Mouse (Mus musculus) kidney, adult 2 months (tissue): ENCODE data around the gene Ube2o. TPM values are rescaled to one million over a fixed set of nuclear protein-coding genes. Genes with fewer than 3 reads are reported as not detected.

Source experiments
- DNase-seq: peaks from one replicate; pipeline ENCODE4 v3.0.0; 2021
- H3K27ac ChIP-seq: fragments of 200-500 bp; 2 replicates; pipeline ENCODE4 v1.5.1; 2012; ENCODE audit warnings: low read depth, low read length, control low read depth, inconsistent platforms; ENCODE audit not compliant: insufficient read depth
- H3K27me3 ChIP-seq: fragments of 200-500 bp; replicated peaks from 2 replicates; pipeline ENCODE4 v1.6.1; 2012; ENCODE audit warnings: mild to moderate bottlenecking, moderate library complexity, low read length, inconsistent platforms; ENCODE audit not compliant: control insufficient read depth, insufficient read depth
- H3K36me3 ChIP-seq: fragments of 200-500 bp; 2 replicates; pipeline ENCODE4 v1.6.1; 2012; ENCODE audit warnings: mild to moderate bottlenecking, moderate library complexity, low read length, inconsistent platforms; ENCODE audit not compliant: control insufficient read depth, insufficient read depth
- H3K4me1 ChIP-seq: fragments of 200-500 bp; 2 replicates; pipeline ENCODE4 v1.6.1; 2011; ENCODE audit warnings: low read length; ENCODE audit not compliant: control insufficient read depth, insufficient read depth
- H3K4me3 ChIP-seq: fragments of 200-500 bp; 2 replicates; pipeline ENCODE4 v1.5.1; 2011; ENCODE audit warnings: mild to moderate bottlenecking, low read depth, low read length, control low read depth; ENCODE audit not compliant: insufficient read depth
- CTCF ChIP-seq: fragments of 200-500 bp; conservative IDR thresholded peaks from 2 replicates; pipeline ENCODE4 v1.5.1; 2011; ENCODE audit warnings: low read depth, mild to moderate bottlenecking, control low read depth, low read length, moderate library complexity, mixed read lengths; ENCODE audit not compliant: insufficient read depth, insufficient read length
- POLR2A ChIP-seq: fragments of 200-500 bp; IDR thresholded peaks from one replicate; pipeline ENCODE4 v1.6.1; 2011; ENCODE audit warnings: low read depth, low read length, control low read depth
- WGBS: fragments of 180-500 bp; shearing (Covaris S2); methylation state at CpG from one replicate; pipeline ENCODE4 v1.1.7; 2018; 5-methylcytosine and 5-hydroxymethylcytosine counted together
- polyA plus RNA-seq: library from polyadenylated mRNA; depleted of rRNA; stranded (reverse); fragments of >200 nt; gene quantifications from 2 replicates; pipeline ENCODE4 v1.2.3, GENCODE M21; 2012

Gene Ube2o
- polyA plus RNA-seq, 1 experiment, result 10.3 TPM

- 41% methylated on average over 8 of the region's 8 CpGs for WGBS
- TF ChIP-seq CTCF, result no peak
- TF ChIP-seq POLR2A, result no peak
- peak overlapping the region; percentile 24; the same call in 1 of the 2 replicates for H3K27ac ChIP-seq
- H3K27me3 ChIP-seq, result no peaks in the 10 kb centered on the region
- peaks cover 52% of the 10 kb centered on the region for H3K4me1 ChIP-seq
- DNase-seq, result peak; percentile 46
- H3K36me3 ChIP-seq, result no peaks in the 10 kb centered on the region
- H3K4me3 ChIP-seq, result no peak overlapping the region
Observed at GRCm38 (mm10) chr11:116619561-116619960, 38.3 kb upstream of the Ube2o start.

DNA sequence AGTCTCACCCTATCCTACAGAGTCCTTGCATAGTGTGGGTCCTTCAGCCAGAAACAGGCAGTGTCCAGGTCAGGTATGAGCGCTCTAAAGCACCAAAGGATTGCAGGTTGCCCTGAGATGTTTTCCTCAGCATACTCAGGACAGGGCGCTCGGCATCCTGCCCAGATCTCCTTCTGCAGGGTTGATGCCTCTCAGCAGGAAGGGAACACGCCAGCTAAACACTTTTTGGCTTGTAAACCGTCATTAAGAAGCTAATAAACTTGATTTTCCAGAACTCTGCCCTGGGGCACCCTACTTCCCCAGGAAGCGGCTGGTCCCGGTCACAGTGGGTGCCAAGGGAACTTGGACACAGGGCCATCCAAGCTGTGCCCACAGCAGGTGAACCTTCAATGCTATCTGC, 37.9 kb upstream of the Ube2o start:
- WGBS, result 39% methylated on average over 7 of the region's 7 CpGs
- TF ChIP-seq POLR2A, result no peak
- no peak for TF ChIP-seq CTCF
- peaks cover 52% of the 10 kb centered on the region for H3K4me1 ChIP-seq
- H3K36me3 ChIP-seq, result no peaks in the 10 kb centered on the region
- peak overlapping the region; percentile 24; the same call in 1 of the 2 replicates for H3K27ac ChIP-seq
- H3K4me3 ChIP-seq, result no peak overlapping the region
- no peaks in the 10 kb centered on the region for H3K27me3 ChIP-seq
- DNase-seq, result peak; percentile 81

DNA sequence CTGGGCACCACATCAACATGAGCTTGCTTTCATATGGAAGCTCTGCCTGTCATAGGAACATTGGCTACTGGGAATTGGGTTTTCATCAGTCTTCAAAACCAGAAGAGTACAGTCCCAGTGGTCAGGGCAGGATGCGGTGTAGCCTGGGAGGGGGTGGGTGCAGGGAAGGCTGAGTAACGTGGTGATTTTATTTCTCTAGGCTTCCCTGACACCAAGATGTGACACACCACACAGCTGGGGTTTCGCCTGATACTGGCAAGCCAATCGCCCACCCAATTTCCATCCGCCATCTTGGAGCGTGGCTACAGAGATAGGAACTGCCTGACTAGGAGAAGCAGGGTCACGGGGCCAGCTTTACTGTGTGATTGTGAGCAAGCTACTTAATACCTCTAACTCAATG, 37.4 kb upstream of the Ube2o start:
- no peak for DNase-seq
- no peak for TF ChIP-seq POLR2A
- no peak for TF ChIP-seq CTCF

DNA sequence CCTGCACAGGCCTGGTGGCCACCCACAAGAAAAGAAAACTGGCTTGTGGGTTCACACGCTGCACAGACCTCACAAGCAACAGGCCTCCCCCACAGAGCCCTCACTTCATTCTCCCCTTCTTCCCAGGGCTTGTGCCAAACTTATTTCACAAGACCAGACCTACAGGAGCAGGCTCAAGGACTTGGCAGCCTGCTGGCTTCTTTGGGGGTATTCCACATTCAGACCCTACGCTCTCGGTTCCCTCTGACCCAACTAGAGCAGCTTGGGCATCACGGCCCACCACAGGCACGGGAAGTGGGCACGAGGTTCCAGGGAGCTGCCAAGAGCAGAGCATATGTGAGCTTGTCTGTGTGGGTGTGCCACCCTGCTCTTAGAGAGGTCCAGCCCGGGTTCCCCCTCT, 36.4 kb upstream of the Ube2o start:
- Histone ChIP-seq H3K27ac (no peak overlapping the region), H3K36me3 (no peaks in the 10 kb centered on the region), H3K27me3 (no peaks in the 10 kb centered on the region), H3K4me1 (peaks cover 45% of the 10 kb centered on the region), H3K4me3 (no peak overlapping the region)
- 80% methylated on average over 7 of the region's 7 CpGs for WGBS
- DNase-seq, result no peak
- no peak for TF ChIP-seq CTCF
- no peak for TF ChIP-seq POLR2A

More for the DNA sequence above, 37.4 kb upstream of the Ube2o start:
- Histone ChIP-seq H3K27me3 (no peaks in the 10 kb centered on the region), H3K27ac (0 out of 2 replicates have a peak overlapping the region, but pooled peaks have one; percentile 5), H3K4me3 (no peak overlapping the region), H3K36me3 (no peaks in the 10 kb centered on the region), H3K4me1 (peaks cover 52% of the 10 kb centered on the region)
- 91% methylated on average over 7 of the region's 7 CpGs for WGBS

DNA sequence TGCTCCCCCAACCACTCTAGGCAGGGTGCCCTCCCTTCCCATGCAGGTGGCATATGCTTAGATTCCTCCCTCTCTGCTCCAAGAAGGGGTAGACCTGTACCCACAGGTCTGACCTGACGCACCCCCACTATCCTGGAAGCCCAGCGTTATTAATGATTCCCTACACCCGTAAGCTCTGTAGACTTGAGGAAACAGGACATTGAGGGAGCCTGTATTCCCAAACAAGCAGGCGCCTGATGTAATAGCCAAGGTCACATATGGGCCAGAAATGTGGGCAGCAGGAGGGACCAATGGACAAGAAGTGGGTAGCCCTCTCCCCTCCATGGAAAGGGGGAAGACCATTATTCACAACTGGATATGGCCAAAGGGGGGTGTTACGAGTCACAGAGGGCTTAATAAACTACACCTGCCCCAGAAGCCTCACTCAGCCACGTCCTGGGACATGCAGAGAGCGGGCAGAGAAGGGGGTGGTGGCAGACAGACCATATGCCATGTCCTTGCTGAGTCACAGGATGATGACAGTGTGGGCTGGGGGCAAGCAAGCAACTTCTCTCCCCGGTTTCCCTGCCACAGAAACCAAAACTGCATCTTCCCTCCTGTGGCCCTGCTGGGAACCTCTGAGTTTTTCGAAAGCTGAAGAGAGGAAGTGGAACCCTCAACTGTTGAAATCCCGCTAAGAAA, 35.3 kb upstream of the Ube2o start:
- Histone ChIP-seq H3K27me3 (no peaks in the 10 kb centered on the region), H3K4me3 (no peak overlapping the region), H3K36me3 (no peaks in the 10 kb centered on the region), H3K4me1 (peaks cover 34% of the 10 kb centered on the region), H3K27ac (peak overlapping the region; percentile 44)
- 65% methylated on average over 10 of the region's 10 CpGs for whole genome bisulfite sequencing
- DNase-seq, result no peak
- TF ChIP-seq POLR2A (no peak), CTCF (no peak)

DNA sequence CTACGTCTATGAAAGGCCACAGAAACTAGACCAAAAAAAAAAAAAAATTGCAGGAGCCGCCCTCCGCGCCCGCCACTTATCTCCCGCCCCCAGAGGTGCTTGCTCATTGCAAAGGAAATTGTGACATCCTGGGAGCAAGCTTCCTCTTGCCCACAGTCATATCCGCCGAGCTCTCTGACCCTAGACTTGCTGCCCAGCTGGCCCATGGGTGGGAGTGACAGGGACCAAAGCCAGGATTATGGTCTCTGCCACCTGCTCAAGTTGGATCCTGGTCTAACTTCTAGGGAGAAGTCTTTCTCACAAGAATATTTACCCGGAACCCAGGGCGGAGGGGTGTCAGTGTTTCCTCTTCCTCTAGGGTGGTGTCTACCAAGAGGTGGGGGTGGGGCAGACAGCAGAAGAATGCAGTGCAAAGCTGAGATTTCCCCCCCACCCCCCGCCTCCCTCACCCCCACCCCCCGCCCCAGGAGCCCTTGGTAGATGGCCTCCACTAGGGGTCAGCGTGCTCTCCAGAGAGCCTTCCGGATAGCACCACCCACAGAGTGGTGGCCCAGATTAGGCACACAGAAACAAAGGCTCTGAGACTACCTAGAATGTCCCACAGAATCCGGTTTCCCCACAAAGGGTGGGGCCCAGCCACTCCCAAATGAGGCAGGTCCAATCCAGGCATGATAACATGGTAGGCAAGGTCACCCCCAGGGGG, 34.6 kb upstream of the Ube2o start:
- no peaks in the 10 kb centered on the region for H3K27me3 ChIP-seq
- peaks cover 27% of the 10 kb centered on the region for H3K4me1 ChIP-seq
- H3K4me3 ChIP-seq, result no peak overlapping the region
- DNase-seq, result peak; percentile 72
- peak overlapping the region; percentile 59 for H3K27ac ChIP-seq
- no peaks in the 10 kb centered on the region for H3K36me3 ChIP-seq
- 26% methylated on average over 15 of the region's 15 CpGs for WGBS
- no peak for TF ChIP-seq POLR2A
- TF ChIP-seq CTCF, result peak; percentile 34

GRCm38 (mm10) chr11:116613234-116613633, 32.0 kb upstream of the Ube2o start:
- H3K27me3 ChIP-seq, result no peaks in the 10 kb centered on the region
- WGBS, result 81% methylated on average over 6 of the region's 6 CpGs
- TF ChIP-seq POLR2A (no peak), CTCF (no peak)
- peaks cover 12% of the 10 kb centered on the region for H3K4me1 ChIP-seq
- no peak overlapping the region for H3K27ac ChIP-seq
- DNase-seq, result no peak
- no peak overlapping the region for H3K4me3 ChIP-seq
- no peaks in the 10 kb centered on the region for H3K36me3 ChIP-seq
